Mouse (Mus musculus) megakaryocyte, adult 5-6 weeks (primary cell): ENCODE results near the gene Ninl. TPM values are rescaled to one million over a fixed set of nuclear protein-coding genes. Genes with fewer than 3 reads are reported as not detected.
A peak's percentile ranks its signal among the peaks of the same experiment; 100 is the strongest.
"Not testable (repeated sequence)": the region's sequence is repeated elsewhere in the genome, so short reads cannot be mapped to it uniquely, and the experiment has no call there.

Experiments used
- ATAC-seq: 2 replicates; pipeline ENCODE4 v1.8.0; 2016; ENCODE audit warnings: mild to moderate bottlenecking, inconsistent platforms; ENCODE audit not compliant: poor library complexity, severe bottlenecking
- total RNA-seq, 2 experiments: library from RNA; stranded (forward) in 1 of 2; stranded (reverse) in 1 of 2; fragments of 153-499, 151-499 nt in 1 of 2; fragments of 221-1000, 200-1000 nt in 1 of 2; gene quantifications; 2 replicates each; pipeline versions ENCODE4 v1.2.3 to v1.2.4; 2015 to 2017

The Ninl gene
- total RNA-seq, 2 experiments from 2014 or later: 0.09 to 0.29 TPM

- ATAC-seq: no peak
These were observed 89.1 kb downstream of the Ninl start for GRCm38 (mm10) chr2:150950056-150950455.

- no peak for ATAC-seq
These were observed 89.5 kb downstream of the Ninl start for GRCm38 (mm10) chr2:150949652-150950051.

GRCm38 (mm10) chr2:150948786-150949185 is 90.4 kb downstream of the Ninl start:
- no peak for ATAC-seq

GRCm38 (mm10) chr2:150947880-150948611 is 91.1 kb downstream of the Ninl start:
- ATAC-seq: not testable (repeated sequence)

- ATAC-seq: not testable (repeated sequence)
These were observed 91.8 kb downstream of the Ninl start for GRCm38 (mm10) chr2:150947341-150947740.

GRCm38 (mm10) chr2:150944017-150944416 is 95.2 kb downstream of the Ninl start:
- ATAC-seq: no peak

GRCm38 (mm10) chr2:150934659-150935058 is 104.5 kb downstream of the Ninl start:
- ATAC-seq: no peak

- no peak for ATAC-seq
These were observed 105.7 kb downstream of the Ninl start for GRCm38 (mm10) chr2:150933482-150933881.

- no peak for ATAC-seq
These were observed 108.4 kb downstream of the Ninl start for GRCm38 (mm10) chr2:150930806-150931205.

GRCm38 (mm10) chr2:150929156-150929555 is 110.0 kb downstream of the Ninl start:
- ATAC-seq: no peak

- ATAC-seq: no peak
These were observed 112.0 kb downstream of the Ninl start for GRCm38 (mm10) chr2:150927038-150927720.

- no peak for ATAC-seq
These were observed 115.7 kb downstream of the Ninl start for GRCm38 (mm10) chr2:150923505-150923904.

GRCm38 (mm10) chr2:150923026-150923425 is 116.2 kb downstream of the Ninl start:
- no peak for ATAC-seq

- ATAC-seq: peak; percentile 31; the same call in 1 of the 2 replicates
These were observed 117.0 kb downstream of the Ninl start for GRCm38 (mm10) chr2:150922165-150922564.

GRCm38 (mm10) chr2:150921697-150922096 is 117.5 kb downstream of the Ninl start:
- peak; percentile 96 for ATAC-seq

GRCm38 (mm10) chr2:150920543-150920942 is 118.6 kb downstream of the Ninl start:
- ATAC-seq: no peak

- ATAC-seq: no peak
These were observed 120.5 kb downstream of the Ninl start for GRCm38 (mm10) chr2:150918720-150919119.

- no peak for ATAC-seq
These were observed 123.4 kb downstream of the Ninl start for GRCm38 (mm10) chr2:150915786-150916185.

GRCm38 (mm10) chr2:150914781-150915515 is 124.2 kb downstream of the Ninl start:
- 0 out of 2 replicates have a peak, but pooled peaks have one; percentile 40 for ATAC-seq

GRCm38 (mm10) chr2:150910295-150910881 is 128.8 kb downstream of the Ninl start:
- no peak for ATAC-seq

GRCm38 (mm10) chr2:150909429-150910039 is 129.6 kb downstream of the Ninl start:
- ATAC-seq: peak; percentile 93
